Mouse (Mus musculus) heart, embryonic 15.5 days (tissue): Measurements from ENCODE around the gene Tmem150b. TPM values are rescaled to one million over a fixed set of nuclear protein-coding genes. Genes with fewer than 3 reads are reported as not detected.
A peak's percentile ranks its signal among the peaks of the same experiment; 100 is the strongest.

Experiments
- ATAC-seq: fragments of 200-750 bp; cut with Nextera tagmentation; replicated peaks from 2 replicates; pipeline ENCODE4 v1.8.0; 2017; ENCODE audit warnings: low read depth, moderate TSS enrichment; ENCODE audit not compliant: insufficient number of reproducible peaks, insufficient read depth, low FRiP score
- H3K27ac ChIP-seq: fragments of 300-500 bp; sonication (generic); 2 replicates; pipeline ENCODE4 v1.5.1; 2015; ENCODE audit warnings: mild to moderate bottlenecking, inconsistent platforms
- H3K27me3 ChIP-seq: fragments of 300-500 bp; sonication (generic); 2 replicates; pipeline ENCODE4 v1.6.1; 2015; ENCODE audit warnings: inconsistent platforms
- H3K36me3 ChIP-seq: fragments of 300-500 bp; sonication (generic); 2 replicates; pipeline ENCODE4 v1.6.1; 2015; ENCODE audit warnings: mild to moderate bottlenecking, inconsistent platforms
- H3K4me1 ChIP-seq: fragments of 300-500 bp; sonication (generic); replicated peaks from 2 replicates; pipeline ENCODE4 v1.6.1; 2015; ENCODE audit warnings: inconsistent platforms
- H3K4me2 ChIP-seq: fragments of 300-500 bp; sonication (generic); 2 replicates; pipeline ENCODE4 v1.6.1; 2015; ENCODE audit warnings: inconsistent platforms, mild to moderate bottlenecking, moderate library complexity
- H3K4me3 ChIP-seq: fragments of 300-500 bp; sonication (generic); 2 replicates; pipeline ENCODE4 v1.5.1; 2015; ENCODE audit warnings: mild to moderate bottlenecking, inconsistent platforms
- H3K9ac ChIP-seq: fragments of 300-500 bp; sonication (generic); 2 replicates; pipeline ENCODE4 v1.6.1; 2015; ENCODE audit warnings: mild to moderate bottlenecking, inconsistent platforms
- H3K9me3 ChIP-seq: fragments of 300-500 bp; sonication (generic); replicated peaks from 2 replicates; pipeline ENCODE4 v1.6.1; 2016; ENCODE audit warnings: inconsistent platforms
- WGBS: fragments of 180-500 bp; shearing (Covaris S2); methylation state at CpG from one replicate; pipeline ENCODE4 v1.1.7; 2015; ENCODE audit warnings: mixed read lengths; 5-methylcytosine and 5-hydroxymethylcytosine counted together
- polyA plus RNA-seq: library from polyadenylated mRNA; unstranded; fragments of >200 nt; fragmentation: Nextera tagmentation; extraction: Ambion mirVana; gene quantifications from 2 replicates; pipeline ENCODE4 v1.2.1, GENCODE M21; 2015

Gene Tmem150b
- polyA plus RNA-seq, 1 experiment from 2014 or later = 0.11 TPM

GRCm38 (mm10) chr7:4684203-4684602 lies 40.8 kb downstream of the Tmem150b start:
- peak overlapping the region; percentile 57 for H3K9ac ChIP-seq
- peak overlapping the region; percentile 79 for H3K27ac ChIP-seq
- 1% methylated on average over 13 of the region's 13 CpGs for WGBS
- peaks cover 26% of the 10 kb centered on the region for H3K36me3 ChIP-seq
- peak overlapping the region; percentile 83 for H3K4me3 ChIP-seq
- H3K9me3 ChIP-seq = no peaks in the 10 kb centered on the region
- H3K4me1 ChIP-seq = peaks cover 7% of the 10 kb centered on the region
- no peak for ATAC-seq
- peak overlapping the region; percentile 90 for H3K4me2 ChIP-seq
- H3K27me3 ChIP-seq = no peaks in the 10 kb centered on the region

GRCm38 (mm10) chr7:4683307-4683706 lies 41.7 kb downstream of the Tmem150b start:
- Histone ChIP-seq H3K27me3 (no peaks in the 10 kb centered on the region), H3K9me3 (no peaks in the 10 kb centered on the region), H3K4me2 (no peak overlapping the region), H3K4me3 (no peak overlapping the region), H3K4me1 (peaks cover 7% of the 10 kb centered on the region), H3K27ac (no peak overlapping the region), H3K36me3 (peaks cover 30% of the 10 kb centered on the region), H3K9ac (no peak overlapping the region)
- ATAC-seq = no peak
- WGBS = 83% methylated on average over 5 of the region's 5 CpGs

GRCm38 (mm10) chr7:4675200-4675599 lies 49.8 kb downstream of the Tmem150b start:
- Histone ChIP-seq H3K9me3 (no peaks in the 10 kb centered on the region), H3K4me3 (no peak overlapping the region), H3K4me2 (no peak overlapping the region), H3K36me3 (peaks cover 28% of the 10 kb centered on the region), H3K27me3 (no peaks in the 10 kb centered on the region), H3K27ac (no peak overlapping the region), H3K9ac (no peak overlapping the region), H3K4me1 (peaks cover 8% of the 10 kb centered on the region)
- 73% methylated on average over 7 of the region's 7 CpGs for WGBS
- no peak for ATAC-seq

GRCm38 (mm10) chr7:4674114-4674731 lies 50.8 kb downstream of the Tmem150b start:
- WGBS = 89% methylated on average over 12 of the region's 12 CpGs
- no peak overlapping the region for H3K9ac ChIP-seq
- H3K4me3 ChIP-seq = no peak overlapping the region
- no peak overlapping the region for H3K4me2 ChIP-seq
- H3K4me1 ChIP-seq = peaks cover 8% of the 10 kb centered on the region
- no peaks in the 10 kb centered on the region for H3K9me3 ChIP-seq
- no peaks in the 10 kb centered on the region for H3K27me3 ChIP-seq
- no peak for ATAC-seq
- no peak overlapping the region for H3K27ac ChIP-seq
- peaks cover 22% of the 10 kb centered on the region for H3K36me3 ChIP-seq

GRCm38 (mm10) chr7:4671956-4672355 lies 53.1 kb downstream of the Tmem150b start:
- no peak overlapping the region for H3K9ac ChIP-seq
- no peaks in the 10 kb centered on the region for H3K27me3 ChIP-seq
- peak; percentile 74; the same call in 1 of the 2 replicates for ATAC-seq
- peaks cover 29% of the 10 kb centered on the region for H3K36me3 ChIP-seq
- 68% methylated on average over 4 of the region's 4 CpGs for WGBS
- H3K4me3 ChIP-seq = no peak overlapping the region
- H3K9me3 ChIP-seq = no peaks in the 10 kb centered on the region
- peak overlapping the region; percentile 74 for H3K27ac ChIP-seq
- H3K4me1 ChIP-seq = peaks cover 8% of the 10 kb centered on the region
- H3K4me2 ChIP-seq = no peak overlapping the region

GRCm38 (mm10) chr7:4670655-4671255 lies 54.3 kb downstream of the Tmem150b start:
- H3K27ac ChIP-seq = no peak overlapping the region
- no peak overlapping the region for H3K9ac ChIP-seq
- H3K27me3 ChIP-seq = no peaks in the 10 kb centered on the region
- H3K4me1 ChIP-seq = peaks cover 8% of the 10 kb centered on the region
- no peak overlapping the region for H3K4me3 ChIP-seq
- ATAC-seq = no peak
- peaks cover 37% of the 10 kb centered on the region for H3K36me3 ChIP-seq
- WGBS = 84% methylated on average over 8 of the region's 8 CpGs
- H3K9me3 ChIP-seq = no peaks in the 10 kb centered on the region
- no peak overlapping the region for H3K4me2 ChIP-seq

GRCm38 (mm10) chr7:4669156-4669555 lies 55.9 kb downstream of the Tmem150b start:
- no peak overlapping the region for H3K4me3 ChIP-seq
- no peak for ATAC-seq
- no peak overlapping the region for H3K9ac ChIP-seq
- H3K27ac ChIP-seq = no peak overlapping the region
- no peaks in the 10 kb centered on the region for H3K9me3 ChIP-seq
- H3K36me3 ChIP-seq = peaks cover 44% of the 10 kb centered on the region
- no peak overlapping the region for H3K4me2 ChIP-seq
- 91% methylated on average over 9 of the region's 9 CpGs for WGBS
- H3K4me1 ChIP-seq = peaks cover 8% of the 10 kb centered on the region
- no peaks in the 10 kb centered on the region for H3K27me3 ChIP-seq

GRCm38 (mm10) chr7:4668506-4668905 lies 56.5 kb downstream of the Tmem150b start:
- ATAC-seq = no peak
- H3K9me3 ChIP-seq = no peaks in the 10 kb centered on the region
- H3K4me1 ChIP-seq = peaks cover 8% of the 10 kb centered on the region
- H3K4me2 ChIP-seq = no peak overlapping the region
- H3K36me3 ChIP-seq = peaks cover 47% of the 10 kb centered on the region
- H3K9ac ChIP-seq = no peak overlapping the region
- H3K4me3 ChIP-seq = no peak overlapping the region
- H3K27ac ChIP-seq = no peak overlapping the region
- WGBS = 92% methylated on average over 8 of the region's 8 CpGs
- H3K27me3 ChIP-seq = no peaks in the 10 kb centered on the region

- Histone ChIP-seq H3K4me3 (no peak overlapping the region), H3K9ac (no peak overlapping the region), H3K27me3 (no peaks in the 10 kb centered on the region), H3K27ac (no peak overlapping the region), H3K9me3 (no peaks in the 10 kb centered on the region), H3K4me1 (peaks cover 3% of the 10 kb centered on the region; the same call in 1 of the 2 replicates), H3K36me3 (peaks cover 50% of the 10 kb centered on the region), H3K4me2 (no peak overlapping the region)
- ATAC-seq = no peak
- 94% methylated on average over 5 of the region's 5 CpGs for WGBS
Measured at GRCm38 (mm10) chr7:4666871-4667270, 58.2 kb downstream of the Tmem150b start.

GRCm38 (mm10) chr7:4663742-4664141 lies 61.3 kb downstream of the Tmem150b start:
- Histone ChIP-seq H3K4me2 (no peak overlapping the region), H3K9me3 (no peaks in the 10 kb centered on the region), H3K9ac (no peak overlapping the region), H3K36me3 (peaks cover 39% of the 10 kb centered on the region), H3K27ac (no peak overlapping the region), H3K27me3 (no peaks in the 10 kb centered on the region), H3K4me3 (no peak overlapping the region), H3K4me1 (peaks cover 6% of the 10 kb centered on the region)
- no peak for ATAC-seq
- 84% methylated on average over 2 of the region's 2 CpGs for WGBS

GRCm38 (mm10) chr7:4663179-4663578 lies 61.9 kb downstream of the Tmem150b start:
- WGBS = 74% methylated on average over 8 of the region's 8 CpGs
- Histone ChIP-seq H3K9me3 (no peaks in the 10 kb centered on the region), H3K27ac (no peak overlapping the region), H3K27me3 (no peaks in the 10 kb centered on the region), H3K4me3 (no peak overlapping the region), H3K36me3 (peaks cover 34% of the 10 kb centered on the region), H3K9ac (no peak overlapping the region), H3K4me2 (no peak overlapping the region), H3K4me1 (peaks cover 6% of the 10 kb centered on the region)
- no peak for ATAC-seq

GRCm38 (mm10) chr7:4659911-4660443 lies 65.1 kb downstream of the Tmem150b start:
- H3K4me3 ChIP-seq = peak overlapping the region; percentile 94
- ATAC-seq = no peak
- peaks cover 15% of the 10 kb centered on the region for H3K36me3 ChIP-seq
- no peaks in the 10 kb centered on the region for H3K27me3 ChIP-seq
- WGBS = 70% methylated on average over 3 of the region's 3 CpGs
- no peak overlapping the region for H3K9ac ChIP-seq
- peak overlapping the region; percentile 96 for H3K27ac ChIP-seq
- H3K4me2 ChIP-seq = peak overlapping the region; percentile 86
- no peaks in the 10 kb centered on the region for H3K9me3 ChIP-seq
- H3K4me1 ChIP-seq = peaks cover 27% of the 10 kb centered on the region
